Mouse (Mus musculus): ENCODE results near the gene 1810010H24Rik.
"Not testable (repeated sequence)": the region's sequence is repeated elsewhere in the genome, so short reads cannot be mapped to it uniquely, and the experiment has no call there.

1810010H24Rik gene

DNA sequence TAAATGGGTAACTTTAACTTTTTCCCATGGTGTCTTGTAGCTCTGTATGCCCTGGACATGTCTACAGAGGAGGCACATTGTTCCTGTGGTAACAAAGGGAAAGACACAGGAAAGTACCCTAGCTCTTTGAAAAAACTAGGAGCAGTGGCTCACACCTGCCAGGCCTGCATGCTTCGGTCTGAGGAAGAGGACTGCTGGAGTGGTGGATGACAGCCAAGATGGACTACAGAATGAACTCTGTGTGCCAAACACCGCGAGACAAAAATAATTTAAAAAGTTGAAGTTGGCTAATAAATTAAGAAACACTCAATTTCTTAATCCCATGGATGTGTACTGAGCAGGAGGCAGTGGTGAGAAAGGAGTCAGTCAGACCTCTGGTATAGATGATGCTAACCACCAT, 15.9 kb downstream of the 1810010H24Rik start:
- DNase-seq (ENCODE audit: low spot score in 2 of 2), result no peak

GRCm38 (mm10) chr11:107043361-107043760, 17.9 kb downstream of the 1810010H24Rik start:
- DNase-seq (ENCODE audit: low spot score in 2 of 2), result no peak

- peak; percentile 61 to 67 for DNase-seq (ENCODE audit: low spot score in 2 of 2)
These were observed 18.8 kb downstream of the 1810010H24Rik start for GRCm38 (mm10) chr11:107044321-107044720.

- DNase-seq (ENCODE audit: low spot score in 2 of 2), result no peak
These were observed 20.1 kb downstream of the 1810010H24Rik start for GRCm38 (mm10) chr11:107045546-107045945.

DNA sequence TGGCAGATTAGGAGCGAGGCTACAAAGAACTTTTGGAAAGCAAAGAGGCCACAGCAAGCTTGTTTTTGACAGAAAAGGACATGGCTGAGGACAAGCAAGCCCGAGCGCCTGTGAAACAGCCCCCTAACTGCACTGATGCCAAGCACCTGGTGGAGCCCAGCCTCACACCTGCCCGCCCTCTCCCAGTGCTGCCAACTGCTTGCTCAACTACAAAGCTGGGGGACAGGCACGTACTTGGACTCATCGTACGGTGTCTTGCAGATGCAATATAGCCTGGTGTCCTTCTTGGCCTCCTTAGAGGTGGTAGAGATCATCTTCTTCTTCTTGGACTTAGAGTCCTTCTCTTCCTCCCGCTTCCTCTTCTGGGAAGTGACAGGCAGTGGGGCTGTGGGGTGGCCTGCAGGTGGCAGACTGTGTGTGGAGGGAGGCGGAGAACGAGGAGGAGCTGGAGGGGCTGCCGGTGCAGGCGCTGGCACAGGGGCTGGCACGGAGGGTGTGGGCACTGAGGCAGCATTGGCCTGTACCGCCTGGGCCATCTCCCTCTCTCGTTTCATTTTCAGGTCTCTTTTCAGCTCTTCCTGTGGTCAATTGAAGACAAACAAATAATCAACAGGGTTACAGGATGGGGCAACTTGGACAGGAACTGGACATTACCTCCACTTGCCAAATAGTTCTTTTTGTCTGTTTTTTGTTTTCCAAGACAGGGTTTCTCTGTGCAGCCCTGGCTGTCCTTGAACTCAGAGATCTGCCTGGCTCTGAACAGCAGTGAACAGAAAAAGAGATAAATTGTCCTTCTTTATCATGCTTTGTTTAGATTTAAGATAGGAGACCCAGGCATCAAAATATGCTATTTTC, 21.5 kb downstream of the 1810010H24Rik start:
- DNase-seq (ENCODE audit: low spot score in 2 of 2), result no peak

DNA sequence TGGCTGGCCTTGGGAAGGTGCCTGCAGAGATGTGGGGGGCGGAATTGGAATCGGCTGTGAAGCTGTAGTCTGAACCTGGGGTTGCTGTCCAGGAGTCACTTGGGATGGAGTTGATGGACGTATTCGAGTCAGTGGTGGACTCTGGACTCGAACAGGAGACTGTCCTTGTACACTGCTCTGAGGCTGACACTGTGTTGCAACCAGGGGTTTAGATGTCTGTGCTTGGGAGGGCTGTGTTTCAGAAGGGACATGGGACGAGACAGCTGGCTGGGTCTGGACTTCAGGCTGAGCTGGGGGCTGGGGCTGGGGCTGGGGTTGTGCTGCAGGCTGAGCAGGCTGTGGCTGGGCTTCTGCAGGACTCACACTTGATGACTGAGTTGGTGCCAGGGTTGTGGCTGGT, 29.4 kb downstream of the 1810010H24Rik start:
- no peak for DNase-seq (ENCODE audit: low spot score in 2 of 2)

GRCm38 (mm10) chr11:107057391-107057790, 31.9 kb downstream of the 1810010H24Rik start:
- DNase-seq (ENCODE audit: low spot score in 2 of 2), result no peak

DNA sequence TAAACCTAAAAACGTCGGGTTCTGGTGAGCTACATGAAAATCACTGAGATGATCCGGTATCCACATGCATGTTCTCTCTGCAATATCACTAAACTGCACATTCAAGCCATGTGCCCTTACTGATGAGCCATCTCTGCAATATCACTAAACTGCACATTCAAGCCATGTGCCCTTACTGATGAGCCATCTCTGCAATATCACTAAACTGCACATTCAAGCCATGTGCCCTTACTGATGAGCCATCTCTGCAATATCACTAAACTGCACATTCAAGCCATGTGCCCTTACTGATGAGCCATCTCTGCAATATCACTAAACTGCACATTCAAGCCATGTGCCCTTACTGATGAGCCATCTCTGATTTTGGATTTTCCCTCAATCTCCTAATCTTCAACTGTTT, 34.2 kb downstream of the 1810010H24Rik start:
- DNase-seq (ENCODE audit: low spot score in 2 of 2), result not testable (repeated sequence)

DNA sequence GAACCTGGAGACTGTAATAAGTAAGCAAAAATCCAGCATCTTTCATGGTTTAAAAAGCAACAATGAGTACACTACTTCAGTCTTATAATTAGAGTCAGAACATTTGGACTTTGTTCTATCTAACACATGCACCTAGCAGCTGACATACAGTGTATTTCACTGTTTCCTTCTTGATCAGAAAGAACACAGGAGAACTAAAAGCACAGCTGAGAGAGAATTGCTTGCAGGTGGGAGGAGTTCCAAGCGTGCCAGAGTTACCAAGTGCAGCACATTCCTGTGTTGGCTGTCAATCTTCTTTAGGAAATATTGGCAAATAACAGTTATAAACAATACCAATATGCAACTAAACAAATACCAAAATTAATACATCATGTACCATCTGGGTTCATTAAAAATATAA, 35.5 kb downstream of the 1810010H24Rik start:
- DNase-seq (ENCODE audit: low spot score in 2 of 2), result no peak

DNA sequence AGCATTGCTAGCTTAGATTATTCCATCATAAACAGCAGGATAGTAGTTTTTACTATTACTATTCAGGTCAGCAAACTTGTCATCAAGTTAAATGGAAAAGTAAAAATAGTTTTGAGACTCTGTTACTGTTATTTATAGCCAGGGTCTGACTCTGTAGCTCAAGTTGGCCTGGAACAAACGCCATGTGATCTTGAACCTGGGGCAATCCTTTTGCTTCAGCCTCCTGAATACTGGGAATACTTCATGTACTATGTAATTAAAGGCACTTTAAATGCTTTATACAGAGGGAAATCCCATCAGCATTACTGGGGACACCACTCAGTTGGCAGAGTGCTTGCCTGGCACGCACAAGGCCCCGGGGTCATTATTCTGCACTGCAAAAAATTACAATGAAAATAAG, 37.6 kb downstream of the 1810010H24Rik start:
- DNase-seq (ENCODE audit: low spot score in 2 of 2), result no peak

DNA sequence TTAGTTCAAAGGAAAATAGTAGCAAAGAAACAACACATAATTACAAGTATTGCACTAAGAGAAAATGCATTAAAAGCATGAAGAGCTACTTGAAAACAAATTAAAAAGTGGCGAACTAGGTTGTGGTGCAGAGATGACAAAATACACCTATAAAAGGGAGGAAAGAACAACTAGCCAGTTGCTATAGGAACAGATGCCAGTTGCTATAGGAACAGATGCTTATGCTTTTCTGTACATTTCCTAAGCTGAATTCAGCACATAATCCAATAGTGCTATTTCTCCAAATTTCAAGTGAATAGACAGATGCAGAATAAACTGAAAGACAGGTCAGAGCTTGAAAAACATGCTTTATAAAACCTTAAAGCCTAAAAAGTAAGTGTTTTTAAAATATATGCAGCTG, 39.1 kb downstream of the 1810010H24Rik start:
- no peak for DNase-seq (ENCODE audit: low spot score in 2 of 2)

- DNase-seq (ENCODE audit: low spot score in 2 of 2), result no peak
These were observed 39.8 kb downstream of the 1810010H24Rik start for GRCm38 (mm10) chr11:107065216-107065785.

Measured in spleen, postnatal 36 days (tissue).